Mouse (Mus musculus) liver, embryonic 14.5 days (tissue): ENCODE data around the gene 9130019O22Rik.

Experiments
- CTCF ChIP-seq: IDR thresholded peaks from 2 replicates; pipeline ENCODE4 v1.5.1; 2016; ENCODE audit warnings: antibody characterized with exemption, low read depth, control low read depth
- EP300 ChIP-seq: IDR thresholded peaks from 2 replicates; pipeline ENCODE4 v1.6.1; 2016; ENCODE audit warnings: antibody characterized with exemption, low read depth

DNA sequence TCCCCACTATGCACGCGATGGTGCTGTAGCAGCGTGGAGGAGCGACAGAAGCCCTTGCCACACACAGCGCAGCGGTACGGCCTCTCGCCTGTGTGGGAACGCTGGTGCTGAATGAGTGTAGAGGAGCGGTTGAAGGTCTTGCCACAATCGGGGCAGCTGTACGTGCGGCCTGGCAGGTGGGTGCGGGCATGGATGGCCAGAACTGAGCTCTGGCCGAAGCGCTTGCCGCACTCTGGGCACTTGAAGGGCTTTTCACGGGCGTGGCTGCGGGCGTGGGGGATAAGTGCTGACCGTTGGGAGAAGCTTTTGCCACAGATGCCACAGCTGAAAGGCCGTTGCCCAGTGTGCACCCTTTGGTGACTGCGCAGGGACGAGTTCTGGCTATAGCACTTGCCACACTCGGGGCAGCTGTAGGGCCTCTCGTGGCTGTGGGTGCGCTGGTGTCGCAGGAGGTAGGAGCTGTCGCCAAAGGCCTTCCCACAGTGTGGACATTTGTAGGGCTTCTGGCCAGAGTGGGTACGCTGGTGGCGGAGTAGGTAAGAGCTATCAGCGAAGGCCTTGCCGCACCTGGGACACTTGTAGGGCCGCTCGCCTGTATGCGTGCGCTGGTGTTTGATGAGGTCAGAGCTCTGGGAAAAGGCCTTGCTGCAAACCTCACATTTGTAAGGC, 43.5 kb downstream of the 9130019O22Rik start:
- no peak for TF ChIP-seq CTCF
- no peak for TF ChIP-seq EP300
